Mouse (Mus musculus) retina, postnatal 1 day (tissue): ENCODE measurements at regions not wholly inside any gene's neighbourhood (a gene's known extent, or its start where the extent isn't known, plus 50 kb on each side); places are given as distances from the start of the nearest gene placed in this dataset.

Experiments used
- DNase-seq: peaks from one replicate; pipeline ENCODE4 v3.0.0-alpha.2; 2012

DNA sequence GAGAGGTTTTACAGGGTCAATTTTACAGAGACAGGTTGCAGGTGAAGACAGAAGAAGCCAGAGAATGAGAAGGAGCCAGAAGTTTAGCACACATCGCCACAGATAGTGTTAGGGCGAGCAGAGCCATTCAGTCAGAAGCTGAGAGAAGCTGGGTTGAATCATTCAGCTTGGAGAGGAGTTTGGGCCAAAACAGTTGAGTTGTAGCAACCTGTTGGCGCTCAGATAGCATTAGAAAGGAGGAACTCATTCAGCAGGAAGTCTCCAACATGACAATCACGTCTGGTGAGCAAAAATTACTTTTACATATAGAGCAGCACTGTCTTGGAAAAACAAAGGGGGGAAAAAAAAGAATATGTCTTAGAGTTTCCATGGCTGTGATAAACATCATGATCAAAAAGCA lies 53.2 kb downstream of the Fam43a start:
- DNase-seq, result no peak

DNA sequence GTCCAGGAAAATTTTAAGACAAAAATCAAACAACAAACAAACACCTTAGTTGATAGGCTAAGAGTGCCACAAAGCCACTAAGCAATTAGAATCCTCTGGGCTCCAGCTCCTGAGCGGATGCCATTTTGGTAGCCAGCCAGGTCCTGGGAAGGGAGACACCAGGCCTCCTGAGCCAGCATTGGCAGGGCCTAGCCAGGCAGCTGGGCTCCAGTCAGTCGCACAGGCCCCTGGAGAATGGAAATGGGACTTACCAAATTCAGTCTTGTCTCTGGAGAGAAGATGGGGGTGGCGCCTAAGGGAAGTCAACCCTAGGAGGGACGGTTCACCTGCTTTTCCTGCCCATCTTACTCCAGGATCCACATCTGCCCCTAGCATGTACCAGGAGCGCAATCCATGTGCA lies 54.3 kb downstream of the Fam43a start:
- DNase-seq, result no peak

DNA sequence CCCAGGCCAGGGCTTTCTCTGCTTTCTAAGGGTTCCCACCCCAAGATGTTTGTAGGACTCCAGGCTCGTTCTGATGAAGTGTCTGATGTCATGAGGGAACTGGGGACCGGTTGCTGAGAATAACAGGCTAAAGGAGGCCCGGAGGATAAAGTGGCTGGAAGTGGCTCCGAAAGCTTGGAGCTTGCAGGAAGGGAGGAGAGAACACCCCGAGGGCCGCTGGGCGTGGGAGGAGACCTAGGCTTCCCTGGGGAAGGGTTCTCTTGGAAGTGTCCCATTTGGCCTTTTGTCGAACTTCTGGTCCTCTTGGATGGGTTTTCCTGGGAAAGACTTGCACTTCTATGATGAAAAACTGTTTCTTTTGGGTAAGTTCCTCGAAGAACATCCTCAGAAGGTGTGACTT lies 54.7 kb downstream of the Fam43a start:
- DNase-seq, result no peak

DNA sequence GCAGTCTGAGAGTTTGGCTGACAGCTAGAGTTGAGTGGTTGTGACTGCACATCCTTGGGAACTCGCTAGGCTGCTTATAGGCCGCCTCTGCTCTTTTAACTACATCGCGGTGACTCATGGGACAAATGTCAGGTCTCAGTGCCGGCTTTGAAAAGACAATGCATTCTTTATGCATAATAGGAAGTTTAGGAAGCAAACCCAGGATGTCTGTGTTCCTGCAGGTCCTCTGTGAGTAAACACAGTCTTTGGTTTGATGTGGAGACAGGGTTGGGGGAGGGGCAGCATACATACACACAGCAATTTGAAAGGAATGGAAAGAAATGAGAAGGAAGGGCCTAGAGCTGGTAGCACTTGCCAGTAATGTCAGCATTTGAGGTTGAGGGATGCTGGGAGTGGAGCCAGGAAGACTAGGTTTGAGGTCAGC lies 56.3 kb downstream of the Fam43a start:
- DNase-seq, result peak; percentile 54

DNA sequence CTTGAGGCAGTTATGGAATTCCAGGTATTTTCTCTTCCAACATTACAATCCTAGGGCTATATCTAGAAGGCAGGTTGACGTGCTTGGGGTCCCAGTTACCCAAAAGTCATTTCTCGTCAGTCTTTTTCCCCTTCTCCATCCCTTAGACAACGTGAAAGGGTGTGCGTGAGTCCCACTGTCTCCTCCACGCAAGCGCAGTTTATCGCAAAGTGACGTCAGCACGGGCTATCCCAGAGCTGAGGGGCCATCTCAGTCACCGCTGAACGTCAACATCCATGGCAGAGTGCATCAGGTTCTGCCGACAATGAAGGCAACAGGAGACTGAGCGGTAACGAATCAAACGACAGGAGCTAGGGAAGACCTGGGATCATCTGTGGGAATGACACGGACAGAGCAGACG lies 57.4 kb downstream of the Fam43a start:
- DNase-seq, result no peak

DNA sequence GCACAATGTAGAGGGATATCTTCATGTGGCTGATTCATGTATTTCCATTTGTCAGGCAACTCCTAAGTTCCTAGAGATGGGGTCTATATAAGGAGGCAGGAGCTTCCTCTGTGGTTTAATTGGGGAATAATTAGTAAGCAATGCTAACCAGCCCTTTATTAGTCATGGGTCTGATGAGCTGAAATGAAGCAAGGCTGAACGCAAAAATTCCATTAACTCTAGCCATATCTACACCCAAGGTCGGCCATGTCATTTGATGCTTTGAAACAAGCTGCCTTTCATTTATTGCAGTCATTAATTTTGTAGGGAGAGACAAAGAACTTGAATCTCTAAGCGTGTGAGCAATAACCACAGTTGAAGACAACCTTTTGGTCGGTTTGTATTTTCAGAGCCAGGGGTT lies 59.4 kb downstream of the Fam43a start:
- no peak for DNase-seq

DNA sequence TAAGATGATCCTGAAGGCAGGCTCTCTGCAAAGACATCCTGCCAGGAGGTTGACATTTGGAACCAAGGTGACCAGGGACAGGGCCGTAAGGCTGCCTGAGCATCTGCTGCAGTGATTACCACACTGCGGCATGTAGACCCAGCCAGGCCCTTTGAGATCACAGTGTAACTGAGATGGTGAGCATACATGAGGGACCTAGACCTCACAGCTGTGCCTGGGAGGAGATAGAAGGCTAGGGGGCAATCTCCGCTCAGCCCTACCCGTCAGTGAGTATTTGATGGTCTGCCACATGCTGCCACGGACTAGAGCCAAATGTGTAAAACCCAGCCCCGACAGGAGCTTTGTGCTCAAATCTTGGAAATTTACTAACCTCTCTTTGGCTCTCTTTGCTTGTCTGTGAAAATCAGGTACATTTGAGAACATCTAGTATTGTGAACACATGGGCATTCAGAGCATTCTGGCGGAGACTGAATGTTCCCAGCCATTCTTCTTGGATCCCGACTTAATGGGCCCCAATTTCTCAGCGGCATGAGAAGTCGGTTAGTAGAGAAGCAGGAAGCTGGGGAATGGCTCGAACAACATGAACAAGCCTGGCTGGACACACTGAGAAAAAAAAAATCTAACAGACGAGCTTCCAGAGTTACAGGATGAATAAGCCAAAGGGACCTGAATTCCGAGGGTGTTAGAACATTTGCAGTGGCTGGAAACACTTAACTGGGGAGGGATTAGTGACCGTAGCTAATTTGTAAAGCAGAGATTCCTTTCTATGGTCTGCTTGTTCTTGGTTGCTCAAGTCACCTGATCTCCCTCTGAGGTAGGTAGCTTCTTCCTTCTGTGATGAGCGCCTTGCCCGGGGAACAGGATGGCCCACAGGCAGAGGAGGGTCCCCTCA lies 61.8 kb downstream of the Fam43a start:
- DNase-seq, result no peak

DNA sequence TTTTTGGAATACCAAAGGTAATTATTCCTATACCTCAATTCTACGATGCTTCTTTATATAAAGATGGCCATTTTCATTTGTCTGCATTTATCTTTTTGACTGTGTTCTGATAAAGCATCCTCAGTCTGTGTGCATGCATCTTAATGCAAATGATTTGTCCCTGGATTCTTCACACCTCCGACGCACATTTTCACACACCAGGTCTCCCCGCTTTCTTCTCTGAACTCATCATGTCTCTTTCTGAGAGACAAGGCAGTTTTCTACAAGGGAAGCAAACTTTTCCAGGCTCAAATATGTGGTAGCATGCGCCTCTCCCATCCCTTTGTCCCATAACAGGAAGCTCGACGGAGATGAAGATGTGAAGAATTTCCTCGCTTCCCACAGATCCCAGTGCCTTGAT lies 63.5 kb downstream of the Fam43a start:
- DNase-seq, result no peak

DNA sequence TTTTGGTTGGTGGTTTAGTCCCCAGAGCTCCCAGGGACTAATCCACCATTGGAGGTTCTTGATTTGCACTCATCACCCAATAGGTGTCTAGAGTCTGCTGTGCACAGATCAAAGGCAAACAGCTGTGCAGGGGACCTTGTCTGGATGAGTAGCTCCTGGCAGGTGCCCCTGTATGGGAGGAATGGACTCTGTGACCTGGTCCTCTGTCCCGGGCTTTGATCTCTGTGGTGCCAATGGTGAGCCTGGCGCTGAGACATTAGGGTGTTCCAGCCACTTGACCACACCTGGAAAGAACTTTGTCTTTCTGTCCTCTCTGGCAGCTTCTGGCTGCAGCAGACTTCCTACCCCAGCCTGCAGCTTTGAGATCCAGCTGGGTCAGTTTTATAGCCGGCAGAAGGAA lies 64.4 kb downstream of the Fam43a start:
- DNase-seq, result no peak

DNA sequence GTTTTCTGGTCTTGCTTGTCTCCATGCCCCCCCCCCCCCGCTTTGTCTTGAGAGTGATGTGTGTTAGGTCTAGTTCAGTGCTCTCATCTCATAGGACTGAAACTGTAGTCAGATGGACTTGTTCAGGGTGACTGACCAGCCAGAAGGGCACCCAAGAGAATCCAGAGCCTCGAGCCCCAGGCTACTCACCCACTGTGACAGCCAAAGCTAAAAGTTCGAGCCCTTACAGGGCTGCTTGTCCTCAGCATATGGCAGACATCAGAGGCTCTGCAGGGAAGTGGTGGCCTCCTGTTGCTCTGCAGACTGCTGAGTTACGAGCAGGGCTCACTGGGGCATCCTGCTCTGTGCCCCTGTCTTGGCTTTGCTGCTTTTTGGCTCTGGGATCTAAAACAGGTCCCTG lies 64.9 kb downstream of the Fam43a start:
- no peak for DNase-seq

DNA sequence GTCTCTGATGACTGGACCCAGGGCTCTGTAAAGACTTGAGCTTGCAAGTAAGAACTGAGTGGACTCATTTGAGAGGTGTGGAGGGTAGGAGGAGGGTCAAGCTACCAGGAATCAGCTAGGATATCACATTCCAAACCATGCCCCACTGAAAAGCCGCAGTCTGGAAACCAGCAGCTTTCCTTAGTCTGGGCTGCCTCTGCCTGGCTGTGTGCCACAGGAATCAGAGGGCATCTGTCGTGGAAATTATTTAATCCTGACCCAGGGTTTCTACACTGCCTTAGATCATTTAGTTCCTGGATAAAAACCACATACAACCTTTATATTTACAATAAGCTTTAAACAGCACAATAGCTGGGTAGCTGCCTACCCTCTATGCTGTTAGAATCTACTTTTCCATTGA lies 66.4 kb downstream of the Fam43a start:
- no peak for DNase-seq

DNA sequence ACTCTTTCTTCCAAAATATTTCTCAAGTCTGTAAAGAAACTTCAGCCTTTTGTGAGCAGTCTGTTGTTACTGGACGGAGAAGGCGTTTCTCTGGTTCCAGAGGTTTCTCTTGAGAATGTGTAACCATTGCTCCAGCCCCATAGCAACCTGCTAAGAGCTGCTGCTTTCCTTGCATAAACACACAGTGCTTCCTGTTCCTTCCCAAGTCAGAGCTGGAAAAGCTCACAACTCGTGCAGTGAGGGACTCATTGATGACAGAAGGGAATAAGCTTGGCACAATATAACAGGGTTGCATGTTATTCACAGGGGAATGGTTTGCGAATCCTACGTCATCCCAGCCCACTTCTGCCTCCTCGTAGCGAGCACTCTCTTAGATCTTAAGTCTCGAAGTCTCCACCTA lies 70.4 kb downstream of the Fam43a start:
- DNase-seq, result no peak

DNA sequence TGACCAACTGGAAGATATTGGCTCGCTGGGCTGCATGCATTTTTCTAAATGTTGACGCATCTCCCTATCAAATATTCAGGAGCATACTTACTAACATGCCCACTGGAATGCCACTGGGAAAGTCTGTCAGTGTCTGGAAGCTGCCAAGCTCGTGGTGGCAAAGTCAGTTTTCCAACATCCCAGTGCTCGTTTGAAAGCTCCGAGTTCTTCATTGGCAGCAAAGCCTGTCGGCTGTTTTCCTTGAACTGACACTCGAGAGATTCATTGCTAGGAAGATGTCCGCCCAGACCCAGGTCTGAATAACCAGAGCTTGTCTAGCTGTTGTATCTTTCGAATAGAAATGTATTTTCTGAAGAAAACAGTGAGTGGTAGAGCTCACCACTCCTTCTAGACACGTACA lies 72.1 kb downstream of the Fam43a start:
- peak; percentile 28 for DNase-seq

DNA sequence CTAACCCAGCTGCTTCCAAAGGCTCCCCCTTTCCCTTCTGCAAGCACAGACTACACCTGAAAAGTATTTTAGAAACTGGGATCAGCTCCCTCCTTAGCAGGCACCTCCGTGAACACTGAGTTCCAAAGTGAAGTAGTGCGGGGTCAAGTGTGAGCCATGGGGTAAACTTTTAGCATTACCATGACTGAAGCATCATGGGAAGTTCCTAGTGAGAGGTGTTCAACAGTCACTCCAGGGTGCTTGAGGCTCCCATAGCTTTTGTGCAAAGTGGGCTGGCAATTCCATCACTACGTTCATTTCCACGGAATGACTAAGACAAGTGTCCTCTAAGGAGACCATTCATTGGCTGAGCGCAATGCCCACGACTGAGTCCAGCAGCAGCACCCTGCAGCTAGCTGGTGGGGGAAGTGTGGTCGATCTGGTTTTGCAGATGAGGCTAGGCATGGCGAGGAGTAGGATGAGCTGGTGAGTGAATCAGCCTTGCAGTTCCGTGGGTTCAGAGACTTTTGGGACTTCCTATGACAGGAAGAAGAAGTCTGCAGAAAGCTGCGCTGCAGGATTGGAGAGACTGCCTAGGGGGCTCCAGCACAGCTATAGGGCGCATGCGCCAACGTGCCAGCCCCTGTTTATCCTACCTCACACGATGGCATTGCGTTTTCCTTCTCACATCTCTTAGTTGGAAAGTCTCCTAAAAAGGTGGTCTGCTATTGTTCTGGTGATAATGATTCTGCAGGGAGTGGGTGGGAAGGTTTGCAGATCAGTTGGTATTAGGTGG lies 73.4 kb downstream of the Fam43a start:
- DNase-seq, result no peak

DNA sequence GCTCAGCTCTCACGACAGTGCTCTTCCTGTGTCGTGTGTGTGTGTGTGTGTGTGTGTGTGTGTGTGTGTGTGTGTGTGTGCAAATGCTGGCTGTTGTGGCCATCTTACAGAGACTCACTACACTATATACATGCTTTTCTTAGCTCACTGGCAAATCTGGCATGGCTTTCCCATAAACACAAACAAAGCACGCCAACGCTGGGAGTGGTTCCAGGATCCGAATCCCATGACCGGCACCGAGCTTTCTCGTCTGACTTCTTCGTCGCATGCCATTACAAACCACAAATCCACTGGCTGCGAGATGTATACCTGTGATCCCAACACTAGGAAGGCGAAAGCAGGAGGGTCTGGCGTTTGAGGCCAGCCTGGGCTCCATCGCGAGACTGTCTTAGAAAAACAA lies 74.1 kb downstream of the Fam43a start:
- DNase-seq, result no peak

DNA sequence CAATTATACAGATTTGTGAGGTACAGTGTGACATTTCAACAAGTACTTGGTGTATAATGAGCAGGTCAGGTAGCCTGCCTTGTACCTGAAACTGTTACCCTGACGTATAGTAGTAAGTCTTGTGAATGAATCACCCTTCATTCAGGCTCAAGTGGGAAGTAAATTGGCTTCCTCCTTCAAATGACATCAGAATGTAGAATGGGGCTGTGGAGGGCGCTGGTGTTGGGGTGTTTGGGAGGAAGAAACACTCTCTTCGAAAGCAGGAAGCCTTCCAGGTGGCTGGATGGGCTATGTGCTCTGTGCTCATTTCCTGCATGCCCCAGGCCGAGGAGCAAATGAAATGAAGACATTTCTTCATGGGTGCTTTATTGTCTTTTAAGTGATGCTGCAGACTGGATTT lies 76.3 kb downstream of the Fam43a start:
- no peak for DNase-seq

DNA sequence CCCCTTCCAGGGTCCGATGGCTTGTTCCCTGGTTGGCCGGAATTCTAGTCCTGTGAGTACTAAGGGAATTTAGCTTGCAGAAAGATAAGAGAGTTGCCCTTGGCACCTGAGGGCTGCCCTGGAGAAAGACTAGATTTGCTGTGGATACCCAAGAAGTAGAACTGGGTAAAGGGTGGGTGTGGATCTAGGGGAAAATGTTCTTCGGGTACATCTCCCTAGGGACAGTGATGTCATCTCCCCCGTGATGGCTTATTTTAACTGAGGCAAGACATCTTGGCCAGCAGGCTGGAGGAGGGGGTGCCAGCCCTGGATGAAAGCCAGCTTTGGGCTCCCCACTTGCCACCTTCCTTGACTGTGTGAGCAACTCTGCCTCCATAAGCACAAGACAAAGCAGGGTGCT lies 77.5 kb downstream of the Fam43a start:
- no peak for DNase-seq

DNA sequence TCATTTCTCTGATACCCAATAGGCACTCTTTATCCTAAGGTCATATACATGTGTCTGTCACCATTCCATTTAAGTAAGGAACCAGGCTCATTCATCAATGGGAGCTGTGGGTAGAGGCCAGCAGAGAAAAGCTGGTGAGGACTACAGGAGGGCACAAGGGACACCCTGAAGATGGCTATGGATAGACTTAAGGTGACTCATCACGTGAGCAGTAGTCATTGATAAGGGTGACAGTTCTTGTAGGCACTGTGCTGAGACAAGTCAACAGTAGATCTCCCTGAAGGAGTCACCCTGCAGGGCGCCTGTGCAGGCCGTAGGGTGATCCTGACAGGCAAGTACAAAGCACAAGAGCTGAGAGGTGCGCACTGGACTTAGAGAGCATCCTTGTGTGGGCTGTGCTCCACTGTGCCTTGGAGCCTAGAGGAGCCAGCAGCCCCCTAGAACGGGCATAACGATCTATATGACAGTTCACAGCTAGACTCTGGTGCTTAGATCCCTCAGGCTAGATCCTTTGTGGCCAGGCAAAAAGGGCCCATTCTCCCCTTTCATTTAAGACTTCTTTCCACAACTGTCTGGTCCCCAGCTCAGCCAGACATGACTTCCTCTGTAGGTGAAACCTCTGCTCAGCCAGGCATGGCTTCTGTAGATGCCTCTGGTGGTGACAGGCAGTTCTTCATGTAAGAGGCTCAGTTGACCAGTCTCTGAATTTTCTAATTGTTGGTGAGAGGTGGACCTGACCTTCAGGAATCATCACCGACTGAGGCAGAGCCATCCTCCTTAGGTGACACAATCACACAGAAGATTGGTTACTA lies 78.6 kb downstream of the Fam43a start:
- no peak for DNase-seq

DNA sequence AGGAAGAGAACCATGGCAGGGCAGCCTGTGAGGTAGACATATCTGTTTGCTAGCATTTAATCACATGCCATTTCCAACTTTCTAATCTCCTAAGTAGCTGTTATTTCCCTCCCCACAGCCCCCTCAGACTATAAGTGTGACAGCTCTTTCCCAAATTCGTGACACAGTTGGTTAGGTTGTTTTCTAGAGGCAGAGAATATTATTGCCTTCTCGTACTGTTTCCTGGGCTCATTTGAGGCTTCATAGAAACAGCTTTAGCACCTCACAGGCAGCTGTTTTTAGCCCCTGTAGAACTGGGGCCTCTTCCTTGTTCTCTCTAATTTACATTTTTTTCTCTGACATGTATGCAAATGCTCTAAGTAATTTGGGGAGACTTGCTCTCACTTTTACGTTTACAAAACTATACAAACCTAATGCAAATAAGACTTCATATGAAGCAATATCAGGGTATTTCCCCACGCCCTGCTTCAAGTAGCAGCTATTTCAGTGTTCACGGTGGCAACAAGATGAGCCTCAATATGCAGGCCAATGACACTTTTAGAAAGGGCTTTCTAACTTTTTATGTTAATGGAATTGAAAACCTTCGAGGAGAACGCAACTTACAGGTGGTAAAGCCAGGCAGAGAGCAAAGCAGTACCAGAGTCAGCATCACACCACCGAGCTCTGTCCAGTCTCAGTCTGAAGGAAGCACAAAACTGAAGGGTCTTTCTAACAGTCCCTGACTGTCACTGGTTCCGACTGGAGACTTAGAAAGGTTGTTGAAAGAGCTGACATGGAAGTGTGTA lies 79.4 kb downstream of the Fam43a start:
- no peak for DNase-seq

DNA sequence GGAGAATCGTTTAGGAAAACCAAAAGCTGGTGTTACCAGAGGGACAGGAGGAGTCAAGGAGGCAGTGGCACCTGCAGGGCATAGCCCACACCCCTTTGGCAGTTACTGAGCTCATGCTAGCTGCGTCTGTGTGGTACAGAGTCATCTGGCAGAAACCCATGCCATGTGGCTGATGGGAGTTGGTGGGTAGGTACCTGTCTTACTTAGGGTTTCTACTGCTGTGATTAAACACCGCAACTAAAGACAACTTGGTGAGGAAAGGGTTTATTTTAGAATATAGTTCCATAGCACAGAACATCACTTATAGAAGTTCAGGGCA lies 79.9 kb downstream of the Fam43a start:
- no peak for DNase-seq

DNA sequence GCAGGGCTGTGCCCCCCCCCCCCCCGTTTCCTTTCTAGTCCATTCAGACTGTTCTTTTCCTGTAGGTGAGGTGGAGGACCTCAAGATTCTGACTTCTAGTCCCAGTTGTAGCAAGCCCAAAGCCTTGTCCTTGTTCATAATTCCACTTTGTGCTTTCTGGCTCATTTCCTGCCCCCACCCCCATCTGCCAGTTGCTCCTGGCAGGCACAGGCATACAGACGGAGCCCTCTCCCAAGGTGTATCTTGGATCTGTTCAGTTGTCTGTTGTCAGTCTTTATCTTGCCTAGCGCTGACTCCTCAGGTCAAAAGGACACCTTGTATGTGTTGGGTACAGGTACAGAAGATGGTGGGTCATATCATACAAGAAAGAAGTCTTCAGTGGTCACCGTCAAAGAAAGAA lies 81.9 kb downstream of the Fam43a start:
- DNase-seq, result no peak

DNA sequence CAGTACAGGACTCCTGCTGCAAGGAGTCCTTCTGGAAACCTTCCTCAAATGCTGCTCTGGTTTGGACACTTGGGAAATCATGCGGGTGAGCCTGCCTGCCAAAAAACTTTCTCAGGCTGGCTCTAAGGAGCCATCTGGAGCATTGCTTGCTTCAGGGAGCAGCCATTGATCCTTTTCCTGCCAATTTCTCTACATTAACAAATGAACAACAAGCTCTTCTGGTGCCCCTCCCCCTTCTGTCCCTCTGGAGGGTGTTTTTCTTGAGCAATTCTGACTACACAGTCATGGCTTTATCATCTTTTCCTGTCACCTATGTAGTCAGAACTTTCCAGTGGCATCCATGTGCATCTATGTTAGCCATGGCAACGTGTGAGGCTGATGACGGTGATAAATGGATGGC lies 84.5 kb downstream of the Fam43a start:
- no peak for DNase-seq

DNA sequence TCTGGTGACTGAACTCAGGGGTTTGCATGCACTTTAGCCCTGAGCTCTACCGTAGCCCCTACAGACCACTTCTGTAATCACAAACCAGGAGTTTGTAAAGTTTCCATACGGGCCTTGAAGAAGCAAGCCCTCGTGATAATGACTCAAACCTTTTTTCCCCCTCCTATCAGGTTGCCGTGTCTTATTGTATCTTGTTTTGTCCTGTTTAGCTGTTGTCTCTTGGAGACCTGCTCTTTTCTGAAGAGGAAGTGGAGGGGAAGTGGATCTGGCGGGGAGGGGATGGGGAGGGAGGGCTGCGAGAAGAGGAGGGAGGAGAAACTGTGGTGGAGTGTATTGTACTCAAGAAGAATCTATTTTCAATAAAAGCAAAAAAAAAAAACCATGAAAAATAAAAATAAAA lies 87.0 kb downstream of the Fam43a start:
- DNase-seq, result no peak
